Mouse (Mus musculus) liver, embryonic 12.5 days (tissue): ENCODE measurements around the gene Tecpr1. TPM values are rescaled to one million over a fixed set of nuclear protein-coding genes. Genes with fewer than 3 reads are reported as not detected.

ENCODE experiments used
- ATAC-seq: fragments of 200-750 bp; cut with Nextera tagmentation; 2 replicates; pipeline ENCODE4 v1.8.0; 2017; ENCODE audit warnings: moderate number of reproducible peaks, mild to moderate bottlenecking, moderate library complexity
- H3K27ac ChIP-seq: fragments of 300-500 bp; sonication (generic); 2 replicates; pipeline ENCODE4 v1.5.1; 2016; ENCODE audit warnings: mild to moderate bottlenecking
- H3K27me3 ChIP-seq: fragments of 300-500 bp; sonication (generic); replicated peaks from 2 replicates; pipeline ENCODE4 v1.6.1; 2016; ENCODE audit warnings: mild to moderate bottlenecking, moderate library complexity
- H3K36me3 ChIP-seq: fragments of 300-500 bp; sonication (generic); 2 replicates; pipeline ENCODE4 v1.6.1; 2016; ENCODE audit warnings: mild to moderate bottlenecking, moderate library complexity
- H3K4me1 ChIP-seq: fragments of 300-500 bp; sonication (generic); 2 replicates; pipeline ENCODE4 v1.6.1; 2016
- H3K4me2 ChIP-seq: fragments of 300-500 bp; sonication (generic); 2 replicates; pipeline ENCODE4 v1.6.1; 2016; ENCODE audit warnings: mild to moderate bottlenecking, moderate library complexity
- H3K4me3 ChIP-seq: fragments of 300-500 bp; sonication (generic); 2 replicates; pipeline ENCODE4 v1.5.1; 2016; ENCODE audit warnings: mild to moderate bottlenecking, moderate library complexity
- H3K9ac ChIP-seq: fragments of 300-500 bp; sonication (generic); 2 replicates; pipeline ENCODE4 v1.6.1; 2016; ENCODE audit warnings: mild to moderate bottlenecking, moderate library complexity
- H3K9me3 ChIP-seq: fragments of 300-500 bp; sonication (generic); replicated peaks from 2 replicates; pipeline ENCODE4 v1.6.1; 2016; ENCODE audit warnings: mild to moderate bottlenecking, moderate library complexity
- WGBS: fragments of 180-500 bp; shearing (Covaris S2); methylation state at CpG from one replicate; pipeline ENCODE4 v1.1.7; 2016; ENCODE audit not compliant: insufficient replicate concordance; 5-methylcytosine and 5-hydroxymethylcytosine counted together
- polyA plus RNA-seq: library from polyadenylated mRNA; unstranded; fragments of >200 nt; fragmentation: Nextera tagmentation; extraction: Ambion mirVana; gene quantifications from 2 replicates; pipeline ENCODE4 v1.2.1, GENCODE M21; 2016

Tecpr1 gene
- polyA plus RNA-seq, 1 experiment from 2014 or later, result 4.8 TPM

DNA sequence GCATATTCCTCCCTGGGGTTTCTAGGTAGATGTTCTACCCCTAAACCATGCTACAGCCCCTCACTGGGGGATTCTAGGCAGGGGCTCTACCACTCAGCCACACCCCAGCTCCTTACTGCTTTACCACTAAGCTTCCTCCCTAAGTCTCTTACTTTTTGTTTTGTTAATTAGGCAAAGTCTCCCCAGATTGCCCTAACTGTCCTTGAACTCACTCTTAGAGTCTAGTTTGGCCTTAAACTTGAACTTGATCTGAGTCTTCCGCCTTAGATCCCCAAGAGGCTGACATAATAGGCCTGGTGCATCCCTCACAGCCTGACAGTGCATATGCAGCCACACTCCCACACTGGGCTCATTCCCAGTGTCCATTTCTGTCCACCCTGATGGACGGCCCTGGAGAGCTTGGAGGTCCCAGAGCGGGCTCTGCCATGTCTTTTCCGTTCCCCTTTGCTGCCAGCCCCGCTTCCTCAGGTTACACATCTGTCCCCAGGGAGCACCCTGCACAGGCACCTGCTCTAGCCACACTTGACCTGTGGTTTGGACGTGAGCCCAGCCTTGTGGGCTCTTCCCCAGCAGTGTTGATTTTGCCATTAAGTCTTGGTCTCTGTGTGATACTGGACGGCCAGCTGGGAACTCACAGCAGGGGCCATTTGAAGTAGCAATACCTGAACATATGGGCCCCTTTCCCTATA is 39.6 kb downstream of the Tecpr1 start:
- peaks cover 17% of the 10 kb centered on the region for H3K4me1 ChIP-seq
- H3K36me3 ChIP-seq, result peaks cover 51% of the 10 kb centered on the region
- H3K9ac ChIP-seq, result no peak overlapping the region
- WGBS, result 82% methylated on average over 7 of the region's 7 CpGs
- H3K4me2 ChIP-seq, result no peak overlapping the region
- no peak overlapping the region for H3K27ac ChIP-seq
- ATAC-seq, result no peak
- H3K9me3 ChIP-seq, result no peaks in the 10 kb centered on the region
- H3K27me3 ChIP-seq, result no peaks in the 10 kb centered on the region
- no peak overlapping the region for H3K4me3 ChIP-seq

DNA sequence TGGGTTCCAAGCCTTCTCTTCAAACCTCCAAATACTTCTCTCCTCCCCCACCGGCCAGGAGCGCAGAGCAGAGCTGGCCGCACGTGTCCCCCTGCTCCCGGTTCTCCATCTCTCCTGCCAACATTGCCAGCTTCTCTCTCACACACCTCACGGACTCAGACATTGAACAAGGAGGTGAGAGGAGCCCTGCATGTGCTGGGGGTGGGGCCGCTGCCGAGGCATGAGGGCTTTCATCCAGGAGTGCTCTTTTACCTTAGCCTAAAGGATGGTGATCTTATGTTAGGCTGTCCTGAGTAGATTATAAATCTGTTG is 40.2 kb downstream of the Tecpr1 start:
- Histone ChIP-seq H3K4me2 (peak overlapping the region; percentile 3; the same call in 1 of the 2 replicates), H3K9me3 (no peaks in the 10 kb centered on the region), H3K9ac (no peak overlapping the region), H3K36me3 (peaks cover 53% of the 10 kb centered on the region), H3K4me1 (peaks cover 17% of the 10 kb centered on the region), H3K27ac (no peak overlapping the region), H3K27me3 (no peaks in the 10 kb centered on the region), H3K4me3 (no peak overlapping the region)
- WGBS, result 64% methylated on average over 8 of the region's 8 CpGs
- no peak for ATAC-seq

DNA sequence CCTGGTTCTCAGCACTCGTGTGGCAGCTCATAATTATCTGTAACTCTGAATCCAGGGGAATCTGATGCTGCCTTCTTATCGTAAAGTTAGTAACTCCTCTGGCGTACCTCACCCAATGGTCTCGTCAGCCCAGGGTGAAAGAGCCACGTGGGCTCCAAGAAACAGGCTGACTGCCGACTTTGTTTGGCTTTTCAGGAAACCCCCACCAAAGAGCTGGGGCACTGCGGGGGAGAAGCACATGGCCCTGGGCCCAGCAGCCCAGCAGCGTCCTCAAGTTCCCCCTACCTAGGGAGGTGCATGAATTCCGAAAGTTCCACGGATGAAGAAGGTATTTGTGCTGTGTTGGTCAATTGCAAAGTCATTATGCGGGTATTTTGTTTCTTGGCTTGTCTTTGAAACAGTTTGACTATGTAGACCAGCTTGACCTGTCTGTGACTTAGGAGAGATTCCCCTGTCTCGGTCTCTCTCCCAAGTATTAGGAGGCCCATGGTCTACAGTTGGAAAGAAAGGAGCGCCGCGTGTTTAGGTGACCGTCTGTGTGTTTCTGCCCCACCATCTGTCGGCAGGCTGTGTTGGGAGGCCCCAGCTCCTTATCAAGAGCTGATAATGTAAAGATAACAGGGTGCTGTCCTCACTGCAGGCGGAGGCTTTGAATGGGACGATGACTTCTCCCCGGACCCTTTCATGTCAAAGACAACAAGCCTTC is 40.7 kb downstream of the Tecpr1 start:
- Histone ChIP-seq H3K36me3 (peaks cover 56% of the 10 kb centered on the region), H3K27ac (no peak overlapping the region), H3K4me2 (peak overlapping the region; percentile 3; the same call in 1 of the 2 replicates), H3K4me3 (no peak overlapping the region), H3K4me1 (peaks cover 17% of the 10 kb centered on the region), H3K9me3 (no peaks in the 10 kb centered on the region), H3K9ac (peak overlapping the region; percentile 39; the same call in 1 of the 2 replicates), H3K27me3 (no peaks in the 10 kb centered on the region)
- WGBS, result 42% methylated on average over 20 of the region's 20 CpGs
- ATAC-seq, result 0 out of 2 replicates have a peak, but pooled peaks have one; percentile 23

DNA sequence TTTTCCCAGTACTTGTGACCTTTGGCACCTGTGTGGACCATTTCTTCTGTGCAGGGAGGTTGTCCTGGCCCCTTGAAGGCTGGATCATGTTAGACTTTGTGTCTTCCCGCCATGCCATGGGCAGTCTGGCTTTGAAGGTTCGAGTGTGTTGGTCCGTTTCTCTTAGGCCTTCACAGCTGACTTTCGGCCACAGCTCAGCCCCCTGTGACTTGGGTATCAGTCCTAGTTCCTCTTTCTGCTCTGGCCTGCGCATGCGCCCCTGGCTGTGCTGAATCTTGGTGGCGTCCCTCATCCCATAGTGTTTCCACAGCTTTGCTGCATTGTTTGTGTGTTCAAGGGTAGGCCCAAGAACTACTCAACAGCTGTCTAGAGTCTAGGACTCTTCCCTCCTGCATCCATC is 42.2 kb downstream of the Tecpr1 start:
- ATAC-seq, result no peak
- WGBS, result 69% methylated on average over 7 of the region's 7 CpGs
- Histone ChIP-seq H3K27me3 (no peaks in the 10 kb centered on the region), H3K4me1 (peaks cover 17% of the 10 kb centered on the region), H3K9ac (no peak overlapping the region), H3K9me3 (no peaks in the 10 kb centered on the region), H3K27ac (no peak overlapping the region), H3K4me3 (no peak overlapping the region), H3K36me3 (peaks cover 60% of the 10 kb centered on the region), H3K4me2 (no peak overlapping the region)

DNA sequence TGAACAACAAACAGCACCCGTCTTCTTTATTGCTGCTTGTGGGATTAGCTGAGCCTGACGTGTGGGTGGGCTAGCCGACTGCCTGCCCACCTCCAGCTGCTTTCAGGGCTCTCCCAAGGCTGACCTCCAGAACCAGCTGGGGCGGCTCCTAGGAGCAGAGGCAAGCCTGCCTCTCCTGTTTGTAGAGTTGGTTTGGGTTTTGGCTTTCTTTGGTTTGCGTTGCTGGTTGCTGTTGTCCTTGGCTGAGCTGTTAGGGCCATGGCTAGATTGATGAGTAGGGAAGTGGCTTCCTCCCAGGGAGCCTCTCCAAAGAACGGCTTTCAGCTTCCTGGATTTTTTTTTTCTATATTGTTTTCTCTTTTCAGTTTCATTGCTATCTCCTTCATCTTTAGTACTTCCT is 45.2 kb downstream of the Tecpr1 start:
- Histone ChIP-seq H3K9me3 (no peaks in the 10 kb centered on the region), H3K27ac (no peak overlapping the region), H3K36me3 (peaks cover 71% of the 10 kb centered on the region), H3K9ac (no peak overlapping the region), H3K27me3 (no peaks in the 10 kb centered on the region), H3K4me1 (peaks cover 16% of the 10 kb centered on the region), H3K4me2 (no peak overlapping the region), H3K4me3 (no peak overlapping the region)
- WGBS, result 59% methylated on average over 6 of the region's 6 CpGs
- ATAC-seq, result no peak

DNA sequence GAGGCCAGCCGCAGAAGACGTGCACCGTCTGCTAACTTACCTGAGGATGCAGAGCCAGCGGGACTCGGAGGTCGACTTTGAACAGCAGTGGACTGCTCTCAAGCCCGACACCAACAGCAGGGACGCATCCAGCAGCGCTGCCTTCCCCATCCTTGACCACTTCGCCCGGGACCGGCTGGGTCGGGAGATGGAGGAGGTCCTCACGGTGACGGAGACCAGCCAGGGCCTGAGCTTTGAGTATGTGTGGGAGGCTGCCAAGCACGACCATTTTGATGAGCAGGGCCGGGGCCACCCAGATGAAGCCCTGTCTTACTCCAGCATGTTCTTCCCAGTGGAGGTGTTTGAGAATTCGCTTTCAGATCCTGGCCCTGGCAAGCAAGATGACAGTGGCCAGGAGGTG is 49.8 kb downstream of the Tecpr1 start:
- Histone ChIP-seq H3K36me3 (peaks cover 93% of the 10 kb centered on the region), H3K4me1 (no peaks in the 10 kb centered on the region), H3K4me3 (no peak overlapping the region), H3K4me2 (no peak overlapping the region), H3K9me3 (no peaks in the 10 kb centered on the region), H3K27ac (no peak overlapping the region), H3K27me3 (no peaks in the 10 kb centered on the region), H3K9ac (no peak overlapping the region)
- no peak for ATAC-seq
- 87% methylated on average over 18 of the region's 18 CpGs for WGBS

DNA sequence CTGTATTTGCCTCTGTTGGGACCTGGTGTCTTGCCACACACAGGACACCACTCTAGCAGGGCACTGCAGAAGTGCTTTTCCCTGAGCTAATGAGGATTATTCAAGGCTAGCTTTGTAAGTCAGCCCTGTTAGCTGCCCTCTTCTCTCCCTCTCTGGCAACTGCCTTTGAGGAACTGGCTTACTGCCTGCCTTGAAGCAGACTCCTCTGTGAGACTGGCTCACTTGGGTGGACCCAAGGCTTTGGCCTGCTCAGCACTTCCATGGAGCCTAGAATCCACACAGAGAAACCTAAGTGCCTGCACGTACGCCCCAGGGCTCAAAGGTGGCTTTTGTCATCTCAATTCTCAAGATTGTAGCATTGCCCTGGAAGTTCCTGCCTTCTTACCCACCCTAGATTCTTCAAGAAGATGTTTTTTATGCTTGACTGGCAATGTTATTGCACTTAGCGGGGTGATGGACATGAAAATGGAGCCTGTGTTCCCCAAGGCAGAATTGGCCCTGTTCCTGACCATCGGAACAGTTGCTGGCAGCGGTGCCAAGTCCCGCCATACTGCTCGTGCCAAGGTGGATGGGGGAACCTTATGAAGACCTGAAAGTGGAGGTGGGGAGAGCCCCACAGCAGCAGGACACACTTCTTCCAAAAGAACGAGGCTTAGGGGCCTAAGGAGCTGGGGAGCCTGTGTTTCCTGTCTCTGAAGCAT is 54.0 kb downstream of the Tecpr1 start:
- no peak overlapping the region for H3K4me3 ChIP-seq
- H3K4me2 ChIP-seq, result no peak overlapping the region
- no peak for ATAC-seq
- peaks cover 85% of the 10 kb centered on the region for H3K36me3 ChIP-seq
- no peaks in the 10 kb centered on the region for H3K27me3 ChIP-seq
- H3K9me3 ChIP-seq, result no peaks in the 10 kb centered on the region
- WGBS, result 84% methylated on average over 8 of the region's 8 CpGs
- no peak overlapping the region for H3K9ac ChIP-seq
- no peaks in the 10 kb centered on the region for H3K4me1 ChIP-seq
- no peak overlapping the region for H3K27ac ChIP-seq

DNA sequence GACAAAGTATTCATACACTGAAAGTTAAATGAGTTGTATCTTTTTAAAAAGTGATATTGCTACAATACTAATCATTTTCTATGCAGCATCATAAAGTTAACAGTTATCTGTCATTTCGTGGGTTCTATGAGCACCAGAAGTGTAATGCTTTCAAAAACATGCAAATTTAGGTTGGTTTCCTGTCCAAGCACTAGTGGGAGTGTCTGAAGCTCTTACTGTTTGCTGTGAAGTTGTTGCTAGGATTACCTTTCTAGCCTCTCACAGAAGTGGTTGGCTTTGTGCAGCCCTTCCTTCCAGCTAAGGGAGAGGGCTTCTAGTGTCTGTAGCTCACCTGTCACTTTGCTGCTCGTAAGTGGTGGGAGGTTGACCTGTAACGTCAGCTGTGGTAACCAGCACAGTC is 57.7 kb downstream of the Tecpr1 start:
- Histone ChIP-seq H3K27me3 (no peaks in the 10 kb centered on the region), H3K4me1 (peaks cover 11% of the 10 kb centered on the region), H3K4me2 (no peak overlapping the region), H3K9ac (no peak overlapping the region), H3K4me3 (no peak overlapping the region), H3K36me3 (peaks cover 63% of the 10 kb centered on the region), H3K27ac (no peak overlapping the region), H3K9me3 (no peaks in the 10 kb centered on the region)
- WGBS, result 75% methylated on average over 3 of the region's 3 CpGs
- ATAC-seq, result no peak

DNA sequence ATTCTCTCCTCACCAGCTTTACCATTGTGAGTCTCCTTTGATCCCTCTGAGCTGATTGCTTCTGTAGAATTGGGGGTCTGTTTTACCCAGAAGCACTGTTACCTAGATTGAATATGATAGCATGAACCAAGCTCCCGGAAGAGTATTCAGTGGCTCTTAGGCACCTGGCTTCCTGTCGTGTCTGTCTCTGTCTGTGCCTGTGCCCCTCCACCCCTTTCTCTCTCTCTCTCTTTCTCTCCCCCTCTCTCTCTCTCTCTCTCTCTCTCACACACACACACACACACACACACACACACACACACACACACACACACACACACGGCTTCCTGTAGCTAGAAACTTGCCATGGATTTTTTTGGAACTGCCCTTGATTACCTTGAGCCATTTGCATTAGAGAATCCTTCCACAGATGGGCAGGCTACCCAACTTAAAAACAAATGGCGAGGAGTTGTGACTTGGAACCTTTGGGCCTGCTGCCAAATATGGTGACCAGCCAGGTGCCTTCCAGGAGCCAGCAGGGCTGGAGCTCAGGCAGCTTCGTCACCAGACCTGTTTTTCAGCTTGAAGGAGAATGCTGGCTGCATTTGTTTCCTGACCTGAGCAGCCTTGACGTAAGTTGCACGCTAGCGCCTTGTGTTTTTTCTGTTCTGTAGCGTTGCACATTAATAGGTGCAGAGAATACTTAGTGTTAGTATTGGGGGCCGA is 60.5 kb downstream of the Tecpr1 start:
- Histone ChIP-seq H3K27ac (no peak overlapping the region), H3K4me3 (no peak overlapping the region)

DNA sequence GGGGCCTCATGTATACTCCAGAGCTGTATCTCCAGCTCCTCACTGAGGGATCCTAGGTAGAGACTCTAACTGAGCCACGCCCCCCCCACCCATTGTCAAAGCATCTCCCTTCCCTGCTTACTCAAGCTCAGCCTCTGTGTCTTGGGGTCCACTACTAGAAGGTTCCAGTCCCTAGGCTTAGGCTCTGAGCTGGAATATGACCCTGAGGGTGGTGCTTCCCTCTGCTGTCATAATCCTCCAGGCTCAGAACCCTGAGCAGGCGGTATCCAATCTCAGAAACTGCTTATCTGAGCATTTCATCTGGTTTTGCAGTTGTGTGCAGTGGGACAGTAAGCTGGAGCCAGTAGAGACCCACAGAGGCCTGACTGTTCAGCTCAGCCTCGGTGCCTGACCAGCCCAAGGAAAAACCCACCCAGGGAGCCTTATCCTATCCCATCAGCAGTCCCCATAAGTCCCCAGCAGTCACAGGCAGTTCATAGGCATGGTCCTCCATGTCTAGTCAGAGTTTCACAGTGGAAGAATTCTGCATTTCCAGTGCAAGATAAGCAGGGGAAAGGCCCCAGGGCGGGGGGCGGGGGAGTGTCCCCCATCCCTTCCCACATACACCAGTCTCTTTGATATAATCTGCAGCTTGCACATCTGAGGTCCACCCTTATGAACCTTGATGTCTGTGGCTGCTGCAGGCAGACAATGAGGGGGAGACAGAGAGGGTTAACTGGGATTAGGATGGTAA is 61.2 kb downstream of the Tecpr1 start:
- WGBS, result 37% methylated on average over 5 of the region's 5 CpGs
- Histone ChIP-seq H3K4me3 (no peak overlapping the region), H3K4me1 (peaks cover 11% of the 10 kb centered on the region), H3K27ac (no peak overlapping the region), H3K36me3 (peaks cover 62% of the 10 kb centered on the region), H3K4me2 (no peak overlapping the region), H3K27me3 (no peaks in the 10 kb centered on the region), H3K9me3 (no peaks in the 10 kb centered on the region), H3K9ac (no peak overlapping the region)
- ATAC-seq, result peak; percentile 67

More for the DNA sequence above, 60.5 kb downstream of the Tecpr1 start:
- Histone ChIP-seq H3K4me1 (peaks cover 11% of the 10 kb centered on the region), H3K9ac (no peak overlapping the region), H3K36me3 (peaks cover 59% of the 10 kb centered on the region), H3K9me3 (no peaks in the 10 kb centered on the region), H3K27me3 (no peaks in the 10 kb centered on the region), H3K4me2 (no peak overlapping the region)
- 77% methylated on average over 10 of the region's 10 CpGs for WGBS
- no peak for ATAC-seq

DNA sequence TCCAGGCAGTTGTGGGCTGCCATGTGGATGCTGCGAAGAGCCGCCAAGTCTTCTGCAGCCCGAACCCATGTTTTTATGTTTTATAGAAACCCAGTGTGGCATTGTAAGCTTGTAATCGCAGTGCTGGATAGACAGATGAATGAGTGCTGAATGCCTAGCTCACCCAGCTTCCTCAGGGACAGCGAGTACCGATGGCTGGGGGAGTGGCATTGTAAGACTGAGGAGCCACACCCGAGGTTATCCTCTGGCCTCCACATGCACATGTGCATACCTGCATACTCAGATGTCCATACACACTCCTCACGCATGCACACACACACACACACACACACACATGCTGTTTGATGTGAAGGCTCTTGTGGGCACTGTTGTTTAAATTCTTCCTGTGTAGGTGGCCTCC is 64.3 kb downstream of the Tecpr1 start:
- no peak overlapping the region for H3K27ac ChIP-seq

More for the DNA sequence above, 64.3 kb downstream of the Tecpr1 start:
- H3K9ac ChIP-seq, result no peak overlapping the region
- peaks cover 11% of the 10 kb centered on the region for H3K4me1 ChIP-seq
- no peak for ATAC-seq
- H3K27me3 ChIP-seq, result no peaks in the 10 kb centered on the region
- 81% methylated on average over 8 of the region's 8 CpGs for WGBS
- no peak overlapping the region for H3K4me3 ChIP-seq
- H3K9me3 ChIP-seq, result no peaks in the 10 kb centered on the region
- peaks cover 41% of the 10 kb centered on the region for H3K36me3 ChIP-seq
- H3K4me2 ChIP-seq, result no peak overlapping the region
